Mouse (Mus musculus) kidney, adult 11 months (tissue): ENCODE measurements at regions not wholly inside any gene's neighbourhood (a gene's known extent, or its start where the extent isn't known, plus 50 kb on each side); places are given as distances from the start of the nearest gene placed in this dataset.

Experiments
- DNase-seq: peaks from one replicate; pipeline ENCODE4 v3.0.0; 2022

DNA sequence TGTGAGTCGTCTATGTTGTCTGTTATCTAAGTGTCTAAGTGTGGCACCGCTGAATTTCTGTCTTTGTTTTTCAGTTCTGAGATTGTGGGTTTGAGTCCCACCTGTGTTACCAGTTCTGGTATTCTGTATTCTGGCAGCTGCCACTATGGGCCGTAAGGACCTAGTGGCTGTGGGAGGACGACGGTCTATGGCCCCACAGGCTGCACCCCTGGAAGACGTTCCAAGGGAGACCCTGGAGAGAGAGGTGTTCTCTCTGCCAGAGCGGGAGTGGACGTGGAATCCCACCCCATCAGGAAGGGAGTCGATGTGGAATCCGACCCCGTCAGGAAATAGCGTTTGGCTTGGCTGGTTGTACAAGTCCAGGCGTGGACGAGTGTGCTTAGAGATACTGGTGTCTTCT, 53.2 kb upstream of the Btbd35f2 start:
- DNase-seq, result peak; percentile 3
